Mouse (Mus musculus): ENCODE results near the gene H6pd. TPM values are rescaled to one million over a fixed set of nuclear protein-coding genes. Genes with fewer than 3 reads are reported as not detected.

Gene H6pd
- polyA plus RNA-seq, 1 experiment = 5.7 TPM

DNA sequence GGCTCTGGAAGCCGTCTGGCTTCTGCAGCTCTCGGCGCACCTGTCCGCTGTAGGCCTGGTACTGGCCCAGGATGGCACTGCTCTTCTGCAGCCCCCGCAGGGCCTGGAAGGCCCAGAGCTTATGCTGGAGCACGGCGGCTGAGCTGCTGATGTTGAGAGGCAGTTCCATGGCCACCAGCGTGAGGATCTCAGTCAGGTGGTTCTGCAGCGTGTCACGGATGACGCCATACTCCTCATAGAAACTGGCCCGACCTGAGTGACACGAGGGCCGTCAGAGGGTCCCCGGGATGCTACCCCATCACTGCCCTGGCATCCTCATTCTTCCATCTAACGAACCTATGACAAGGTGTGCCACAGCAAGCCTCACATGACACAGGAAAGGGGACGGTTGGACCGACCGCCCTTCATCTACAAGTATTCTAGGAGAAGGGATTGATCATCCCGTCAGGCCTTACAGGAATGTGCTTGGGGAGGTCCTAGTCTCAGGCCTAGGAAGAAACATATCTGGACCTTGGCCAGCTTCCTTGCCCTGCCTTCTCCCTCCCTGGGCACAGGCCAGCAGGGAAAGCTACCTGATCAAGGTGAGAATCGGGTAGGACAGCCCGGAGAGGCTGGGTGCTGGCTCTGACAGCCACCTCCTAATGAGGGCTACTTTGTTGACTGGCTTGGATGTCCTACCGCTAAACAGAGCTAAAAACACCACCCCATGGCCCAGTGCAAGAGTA is 24.7 kb downstream of the H6pd start:
- H3K27ac ChIP-seq (ENCODE audit: insufficient read depth, low read length) = no peak overlapping the region
- TF ChIP-seq CTCF (IDR thresholded peaks at IDR 0.05; ENCODE audit: extremely low read depth, insufficient read depth, low read length) (no peak), POLR2A (IDR thresholded peaks at IDR 0.05; ENCODE audit: extremely low read depth, insufficient read depth, low read length) (no peak)
- H3K4me3 ChIP-seq (ENCODE audit: insufficient read depth, low read length) = no peak overlapping the region
- peaks cover under 1% of the 10 kb centered on the region; the same call in 1 of the 2 replicates for H3K4me1 ChIP-seq (ENCODE audit: control insufficient read depth, insufficient read depth, low read length)

DNA sequence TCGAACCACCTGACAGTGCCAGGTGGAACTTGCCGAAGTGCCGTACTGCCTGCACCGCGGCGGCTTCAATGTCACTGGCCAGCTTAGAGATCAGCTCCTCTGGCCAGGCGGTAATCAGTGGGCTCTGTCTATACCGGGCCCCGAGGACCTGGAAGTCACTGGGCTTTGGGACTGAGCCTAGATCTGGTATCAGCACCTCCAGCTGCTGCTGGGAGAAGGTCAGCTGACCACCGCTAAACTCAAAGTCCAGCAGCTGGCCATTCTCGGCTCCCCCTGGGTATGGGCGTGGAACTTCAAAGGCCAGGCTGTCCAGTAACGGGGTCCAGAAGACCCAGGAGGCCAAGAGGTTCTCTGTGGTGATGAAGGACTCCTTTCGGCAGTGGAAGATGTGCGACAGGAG is 26.7 kb downstream of the H6pd start:
- H3K4me3 ChIP-seq (ENCODE audit: insufficient read depth, low read length) = no peak overlapping the region
- TF ChIP-seq CTCF (IDR thresholded peaks at IDR 0.05; ENCODE audit: extremely low read depth, insufficient read depth, low read length) = no peak
- TF ChIP-seq POLR2A (IDR thresholded peaks at IDR 0.05; ENCODE audit: extremely low read depth, insufficient read depth, low read length) = no peak
- no peak overlapping the region for H3K27ac ChIP-seq (ENCODE audit: insufficient read depth, low read length)
- H3K4me1 ChIP-seq (ENCODE audit: control insufficient read depth, insufficient read depth, low read length) = no peaks in the 10 kb centered on the region

DNA sequence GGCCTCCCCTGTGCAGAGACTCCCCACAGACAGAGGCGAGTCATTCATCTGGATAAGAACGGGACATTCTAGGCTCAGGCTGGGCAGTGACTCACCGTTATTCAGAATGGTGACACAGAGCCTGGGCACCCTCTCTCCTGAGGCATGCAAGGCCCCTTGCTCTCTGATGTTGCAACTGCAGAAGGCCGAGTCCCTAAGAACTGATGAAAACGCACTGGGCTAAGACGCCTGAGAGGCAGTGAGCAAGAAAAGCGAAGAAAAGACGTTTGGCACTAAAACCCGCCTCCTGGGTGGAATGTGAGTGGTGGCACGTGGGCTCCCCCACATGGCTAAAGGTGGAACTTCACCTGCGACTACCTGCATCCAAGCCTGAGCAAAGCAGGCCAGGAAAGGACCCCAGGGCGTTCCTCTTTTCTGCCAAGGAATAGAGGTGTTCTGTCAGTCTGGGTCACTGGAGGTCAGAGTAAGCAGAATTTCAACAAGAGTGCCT is 29.0 kb downstream of the H6pd start:
- H3K4me3 ChIP-seq (ENCODE audit: insufficient read depth, low read length) = peak overlapping the region; percentile 30
- TF ChIP-seq POLR2A (IDR thresholded peaks at IDR 0.05; ENCODE audit: extremely low read depth, insufficient read depth, low read length) (no peak), CTCF (IDR thresholded peaks at IDR 0.05; ENCODE audit: extremely low read depth, insufficient read depth, low read length) (peak; percentile 89)
- H3K27ac ChIP-seq (ENCODE audit: insufficient read depth, low read length) = no peak overlapping the region
- H3K4me1 ChIP-seq (ENCODE audit: control insufficient read depth, insufficient read depth, low read length) = no peaks in the 10 kb centered on the region

DNA sequence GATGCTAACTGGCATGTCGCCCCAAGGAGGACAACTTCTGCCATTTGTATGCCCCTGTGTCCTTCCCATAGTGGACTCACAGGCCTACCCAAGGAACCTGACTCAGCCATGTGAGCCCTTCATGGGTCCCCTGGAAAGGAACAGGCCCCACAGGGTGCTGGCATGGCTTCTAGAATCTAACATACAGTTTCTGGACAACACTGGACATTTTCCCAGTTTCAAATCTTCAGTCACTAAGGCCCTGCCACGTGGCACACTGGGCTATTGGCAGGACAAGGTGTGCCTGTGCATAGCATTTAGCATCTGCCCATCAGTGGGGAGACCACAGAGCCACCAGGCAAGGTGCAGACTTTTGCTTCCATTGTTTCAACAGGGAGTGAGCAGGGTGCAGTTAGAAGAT is 30.0 kb downstream of the H6pd start:
- no peaks in the 10 kb centered on the region for H3K4me1 ChIP-seq (ENCODE audit: control insufficient read depth, insufficient read depth, low read length)
- H3K4me3 ChIP-seq (ENCODE audit: insufficient read depth, low read length) = no peak overlapping the region
- H3K27ac ChIP-seq (ENCODE audit: insufficient read depth, low read length) = no peak overlapping the region
- TF ChIP-seq CTCF (IDR thresholded peaks at IDR 0.05; ENCODE audit: extremely low read depth, insufficient read depth, low read length) (no peak), POLR2A (IDR thresholded peaks at IDR 0.05; ENCODE audit: extremely low read depth, insufficient read depth, low read length) (no peak)

DNA sequence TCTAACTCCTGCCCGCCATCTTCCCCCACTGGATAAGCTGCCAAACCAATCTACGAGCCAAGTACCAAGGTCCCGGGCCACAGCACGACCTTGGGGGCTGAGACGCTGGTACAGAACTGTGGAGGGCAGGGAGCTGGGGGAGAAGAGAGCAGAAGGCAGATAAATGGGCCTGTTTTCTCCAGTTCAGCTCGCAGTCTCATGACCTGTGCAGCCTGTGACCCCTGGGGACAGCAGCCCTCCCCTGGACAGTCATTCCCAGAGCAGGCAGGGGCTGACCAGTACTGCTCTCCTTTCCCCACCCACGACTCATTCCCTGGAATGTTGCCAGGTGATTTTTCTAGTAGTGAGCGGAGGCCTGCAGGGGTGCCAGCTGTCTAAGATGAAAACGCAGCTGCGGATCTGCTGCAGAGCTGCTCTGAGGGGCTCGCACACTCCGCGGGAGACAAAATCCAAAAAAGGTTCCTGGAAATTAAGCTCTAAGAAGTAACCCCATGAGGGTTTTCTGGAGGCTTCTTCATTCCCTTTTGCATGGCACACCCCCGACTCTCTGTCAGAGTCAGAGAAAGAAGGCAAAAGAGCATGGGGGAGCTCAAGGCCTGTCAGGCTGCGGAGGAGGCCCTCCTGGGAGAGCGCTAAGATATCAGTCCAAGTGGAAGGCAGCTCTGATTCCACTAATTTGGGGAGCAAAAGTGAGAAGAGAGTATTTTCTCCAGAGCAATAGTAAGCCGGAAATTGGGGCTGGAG is 30.9 kb downstream of the H6pd start:
- Histone ChIP-seq H3K4me3 (ENCODE audit: insufficient read depth, low read length) (no peak overlapping the region), H3K27ac (ENCODE audit: insufficient read depth, low read length) (peak overlapping the region; percentile 37; the same call in 1 of the 2 replicates), H3K4me1 (ENCODE audit: control insufficient read depth, insufficient read depth, low read length) (no peaks in the 10 kb centered on the region)
- no peak for TF ChIP-seq CTCF (IDR thresholded peaks at IDR 0.05; ENCODE audit: extremely low read depth, insufficient read depth, low read length)
- TF ChIP-seq POLR2A (IDR thresholded peaks at IDR 0.05; ENCODE audit: extremely low read depth, insufficient read depth, low read length) = no peak

DNA sequence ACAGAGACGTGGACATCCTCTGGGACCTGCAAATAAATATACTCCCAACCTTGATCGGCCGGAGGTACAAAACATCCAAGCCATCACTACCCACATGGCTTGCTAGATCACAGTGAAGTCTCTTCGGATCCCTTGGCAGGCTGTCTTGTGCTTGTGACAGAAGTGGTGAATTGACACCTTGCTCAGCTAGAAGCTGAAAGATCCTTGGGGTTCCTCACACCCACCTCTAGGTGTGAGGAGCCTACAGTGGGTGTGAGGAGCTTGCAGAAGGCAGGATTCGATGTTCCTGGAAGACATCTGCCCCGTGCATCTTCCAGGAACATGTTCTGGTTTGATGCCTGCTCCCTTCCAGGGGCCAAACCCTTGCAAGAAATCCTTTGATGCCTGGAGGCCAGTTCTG is 31.6 kb downstream of the H6pd start:
- no peaks in the 10 kb centered on the region for H3K4me1 ChIP-seq (ENCODE audit: control insufficient read depth, insufficient read depth, low read length)
- H3K27ac ChIP-seq (ENCODE audit: insufficient read depth, low read length) = no peak overlapping the region
- H3K4me3 ChIP-seq (ENCODE audit: insufficient read depth, low read length) = no peak overlapping the region
- TF ChIP-seq POLR2A (IDR thresholded peaks at IDR 0.05; ENCODE audit: extremely low read depth, insufficient read depth, low read length) (no peak), CTCF (IDR thresholded peaks at IDR 0.05; ENCODE audit: extremely low read depth, insufficient read depth, low read length) (no peak)

DNA sequence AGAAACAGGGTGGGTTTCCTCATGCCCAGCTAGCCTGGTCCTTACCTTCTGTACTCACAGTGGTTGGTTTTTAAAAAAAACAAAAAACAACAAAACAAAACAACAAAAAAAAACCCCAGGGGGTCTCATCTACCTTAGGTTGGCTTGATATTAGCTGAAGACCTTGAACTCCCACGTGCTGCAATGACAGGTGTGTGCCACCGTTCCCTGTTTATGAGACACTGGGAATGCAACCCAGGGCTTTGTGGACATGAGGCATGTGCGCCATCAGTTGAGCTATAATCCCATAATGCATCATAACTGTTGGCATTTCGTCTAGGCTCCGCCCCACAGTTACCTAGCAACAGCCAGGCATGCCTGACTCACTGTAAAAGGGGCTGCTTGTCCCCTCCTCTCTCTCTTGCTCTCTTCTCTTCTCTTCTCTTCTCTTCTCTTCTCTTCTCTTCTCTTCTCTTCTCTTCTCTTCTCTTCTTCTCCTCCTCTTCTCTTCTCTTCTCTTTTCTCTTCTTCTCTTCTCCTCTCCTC is 33.0 kb downstream of the H6pd start:
- Histone ChIP-seq H3K4me1 (ENCODE audit: control insufficient read depth, insufficient read depth, low read length) (no peaks in the 10 kb centered on the region), H3K4me3 (ENCODE audit: insufficient read depth, low read length) (no peak overlapping the region), H3K27ac (ENCODE audit: insufficient read depth, low read length) (no peak overlapping the region)
- TF ChIP-seq CTCF (IDR thresholded peaks at IDR 0.05; ENCODE audit: extremely low read depth, insufficient read depth, low read length) = no peak
- no peak for TF ChIP-seq POLR2A (IDR thresholded peaks at IDR 0.05; ENCODE audit: extremely low read depth, insufficient read depth, low read length)

DNA sequence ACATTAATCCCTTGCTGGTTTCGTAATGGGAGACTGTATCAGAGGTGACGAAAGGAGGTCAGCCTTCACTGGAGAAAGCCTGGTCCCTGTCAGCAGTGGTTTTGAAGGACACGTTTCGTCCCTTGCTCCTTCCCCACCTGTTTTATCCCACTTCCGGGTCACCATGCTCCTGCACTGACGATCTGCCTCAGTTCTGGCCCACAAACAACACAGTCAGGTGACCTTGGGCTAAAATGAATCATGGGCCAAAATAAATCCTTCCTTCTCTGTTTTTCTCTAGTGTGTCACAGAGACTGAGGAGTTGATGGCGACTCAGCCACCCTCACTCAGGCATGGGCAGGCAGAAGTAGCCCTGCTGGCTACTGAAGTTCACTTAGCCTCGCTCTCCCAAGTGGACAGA is 33.5 kb downstream of the H6pd start:
- no peaks in the 10 kb centered on the region for H3K4me1 ChIP-seq (ENCODE audit: control insufficient read depth, insufficient read depth, low read length)
- H3K27ac ChIP-seq (ENCODE audit: insufficient read depth, low read length) = no peak overlapping the region
- TF ChIP-seq POLR2A (IDR thresholded peaks at IDR 0.05; ENCODE audit: extremely low read depth, insufficient read depth, low read length) = no peak
- TF ChIP-seq CTCF (IDR thresholded peaks at IDR 0.05; ENCODE audit: extremely low read depth, insufficient read depth, low read length) = no peak

DNA sequence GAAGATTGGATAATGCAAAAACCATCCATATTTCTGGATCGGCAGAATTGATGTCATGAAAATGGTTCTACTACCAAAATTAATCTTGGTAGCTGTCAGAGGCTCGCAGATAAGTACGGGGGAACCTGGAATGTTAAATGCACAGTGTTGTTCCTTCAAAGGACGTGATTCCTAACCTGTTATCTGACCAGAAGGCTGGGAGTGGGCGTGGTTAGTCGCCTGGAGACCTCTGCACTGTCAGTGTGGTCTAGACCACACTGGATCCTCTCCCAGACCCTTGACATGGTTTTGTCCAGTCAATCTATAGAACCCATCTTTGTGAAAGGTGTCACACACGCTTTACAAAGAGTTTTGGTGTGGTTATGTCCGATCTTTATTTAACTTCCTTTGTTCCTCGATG is 37.4 kb downstream of the H6pd start:
- Histone ChIP-seq H3K4me1 (ENCODE audit: control insufficient read depth, insufficient read depth, low read length) (no peaks in the 10 kb centered on the region), H3K4me3 (ENCODE audit: insufficient read depth, low read length) (no peak overlapping the region), H3K27ac (ENCODE audit: insufficient read depth, low read length) (no peak overlapping the region)
- TF ChIP-seq POLR2A (IDR thresholded peaks at IDR 0.05; ENCODE audit: extremely low read depth, insufficient read depth, low read length) = no peak
- no peak for TF ChIP-seq CTCF (IDR thresholded peaks at IDR 0.05; ENCODE audit: extremely low read depth, insufficient read depth, low read length)

More for the DNA sequence above, 33.5 kb downstream of the H6pd start:
- no peak overlapping the region for H3K4me3 ChIP-seq (ENCODE audit: insufficient read depth, low read length)
